Mouse (Mus musculus) regulatory T cell (primary cell): ENCODE measurements around the gene Auts2.

Experiments used
- in situ Hi-C: fragments of 300-600 bp; cut with MboI, MseI; formaldehyde crosslinking; loops from one replicate; pipeline ENCODE4 v1.15.1; 2025; ENCODE audit warnings: high pct_unique_total_duplicates

The Auts2 gene

GRCm38 (mm10) chr5:132011795-132012194, 531.3 kb downstream of the Auts2 start:
- in situ Hi-C loops: no loop called here

- in situ Hi-C loops: no loop called here
Measured at GRCm38 (mm10) chr5:132008703-132009222, 534.4 kb downstream of the Auts2 start.

GRCm38 (mm10) chr5:132007907-132008306, 535.2 kb downstream of the Auts2 start:
- in situ Hi-C loops: no loop called here

- in situ Hi-C loops: no loop called here
Measured at GRCm38 (mm10) chr5:131992681-131993211, 550.4 kb downstream of the Auts2 start.

GRCm38 (mm10) chr5:131992268-131992667, 550.9 kb downstream of the Auts2 start:
- in situ Hi-C loops: no loop called here

- in situ Hi-C loops: no loop called here
Measured at GRCm38 (mm10) chr5:131990532-131990931, 552.6 kb downstream of the Auts2 start.

- in situ Hi-C loops: no loop called here
Measured at GRCm38 (mm10) chr5:131981451-131981850, 561.7 kb downstream of the Auts2 start.

- in situ Hi-C loops: no loop called here
Measured at GRCm38 (mm10) chr5:131978939-131979338, 564.2 kb downstream of the Auts2 start.

GRCm38 (mm10) chr5:131977497-131977896, 565.6 kb downstream of the Auts2 start:
- in situ Hi-C loops: no loop called here

- in situ Hi-C loops: no loop called here
Measured at GRCm38 (mm10) chr5:131971901-131972300, 571.2 kb downstream of the Auts2 start.

- in situ Hi-C loops: no loop called here
Measured at GRCm38 (mm10) chr5:131965499-131965898, 577.6 kb downstream of the Auts2 start.

GRCm38 (mm10) chr5:131963565-131963964, 579.6 kb downstream of the Auts2 start:
- in situ Hi-C loops: no loop called here

GRCm38 (mm10) chr5:131961859-131962258, 581.3 kb downstream of the Auts2 start:
- in situ Hi-C loops: no loop called here

GRCm38 (mm10) chr5:131960432-131960831, 582.7 kb downstream of the Auts2 start:
- in situ Hi-C loops: no loop called here

- in situ Hi-C loops: no loop called here
Measured at GRCm38 (mm10) chr5:131956998-131957397, 586.1 kb downstream of the Auts2 start.

GRCm38 (mm10) chr5:131956090-131956489, 587.1 kb downstream of the Auts2 start:
- in situ Hi-C loops: no loop called here

GRCm38 (mm10) chr5:131955227-131956016, 587.7 kb downstream of the Auts2 start:
- in situ Hi-C loops: no loop called here

GRCm38 (mm10) chr5:131948571-131949151, 594.5 kb downstream of the Auts2 start:
- in situ Hi-C loops: no loop called here

GRCm38 (mm10) chr5:131946801-131947200, 596.3 kb downstream of the Auts2 start:
- in situ Hi-C loops: no loop called here

- in situ Hi-C loops: no loop called here
Measured at GRCm38 (mm10) chr5:131944761-131945160, 598.4 kb downstream of the Auts2 start.

GRCm38 (mm10) chr5:131928696-131929095, 614.4 kb downstream of the Auts2 start:
- in situ Hi-C loops: no loop called here

GRCm38 (mm10) chr5:131922759-131923158, 620.4 kb downstream of the Auts2 start:
- in situ Hi-C loops: no loop called here

GRCm38 (mm10) chr5:131922118-131922517, 621.0 kb downstream of the Auts2 start:
- in situ Hi-C loops: no loop called here
